Mouse (Mus musculus): ENCODE measurements around the gene Ulk4.
"Not testable (repeated sequence)": the region's sequence is repeated elsewhere in the genome, so short reads cannot be mapped to it uniquely, and the experiment has no call there.

Gene Ulk4

GRCm38 (mm10) chr9:121064606-121065355 is 212.2 kb downstream of the Ulk4 start:
- DNase-seq (ENCODE audit: low spot score in 2 of 2) = no peak

- DNase-seq (ENCODE audit: low spot score in 2 of 2) = no peak
Measured at GRCm38 (mm10) chr9:121062671-121063070, 214.3 kb downstream of the Ulk4 start.

- DNase-seq (ENCODE audit: low spot score in 2 of 2) = no peak
Measured at GRCm38 (mm10) chr9:121061820-121062623, 215.0 kb downstream of the Ulk4 start.

- no peak for DNase-seq (ENCODE audit: low spot score in 2 of 2)
Measured at GRCm38 (mm10) chr9:121060331-121060730, 216.7 kb downstream of the Ulk4 start.

- DNase-seq (ENCODE audit: low spot score in 2 of 2) = no peak
Measured at GRCm38 (mm10) chr9:121059286-121059685, 217.7 kb downstream of the Ulk4 start.

- DNase-seq (ENCODE audit: low spot score in 2 of 2) = no peak
Measured at GRCm38 (mm10) chr9:121058538-121058937, 218.5 kb downstream of the Ulk4 start.

GRCm38 (mm10) chr9:121058116-121058515 is 218.9 kb downstream of the Ulk4 start:
- no peak for DNase-seq (ENCODE audit: low spot score in 2 of 2)

GRCm38 (mm10) chr9:121057401-121057800 is 219.6 kb downstream of the Ulk4 start:
- no peak for DNase-seq (ENCODE audit: low spot score in 2 of 2)

GRCm38 (mm10) chr9:121056526-121056925 is 220.5 kb downstream of the Ulk4 start:
- DNase-seq (ENCODE audit: low spot score in 2 of 2) = no peak

- no peak for DNase-seq (ENCODE audit: low spot score in 2 of 2)
Measured at GRCm38 (mm10) chr9:121056036-121056435, 221.0 kb downstream of the Ulk4 start.

- DNase-seq (ENCODE audit: low spot score in 2 of 2) = not testable (repeated sequence)
Measured at GRCm38 (mm10) chr9:121045657-121046056, 231.3 kb downstream of the Ulk4 start.

- no peak for DNase-seq (ENCODE audit: low spot score in 2 of 2)
Measured at GRCm38 (mm10) chr9:121044471-121045206, 232.4 kb downstream of the Ulk4 start.

- DNase-seq (ENCODE audit: low spot score in 2 of 2) = no peak
Measured at GRCm38 (mm10) chr9:121043021-121043420, 234.0 kb downstream of the Ulk4 start.

- no peak for DNase-seq (ENCODE audit: low spot score in 2 of 2)
Measured at GRCm38 (mm10) chr9:121038396-121038795, 238.6 kb downstream of the Ulk4 start.

GRCm38 (mm10) chr9:121037975-121038374 is 239.0 kb downstream of the Ulk4 start:
- no peak for DNase-seq (ENCODE audit: low spot score in 2 of 2)

GRCm38 (mm10) chr9:121035296-121035695 is 241.7 kb downstream of the Ulk4 start:
- DNase-seq (ENCODE audit: low spot score in 2 of 2) = no peak

- no peak for DNase-seq (ENCODE audit: low spot score in 2 of 2)
Measured at GRCm38 (mm10) chr9:121033596-121033995, 243.4 kb downstream of the Ulk4 start.

- DNase-seq (ENCODE audit: low spot score in 2 of 2) = no peak
Measured at GRCm38 (mm10) chr9:121032322-121032964, 244.6 kb downstream of the Ulk4 start.

- DNase-seq (ENCODE audit: low spot score in 2 of 2) = no peak
Measured at GRCm38 (mm10) chr9:121030949-121031348, 246.0 kb downstream of the Ulk4 start.

GRCm38 (mm10) chr9:121029786-121030185 is 247.2 kb downstream of the Ulk4 start:
- DNase-seq (ENCODE audit: low spot score in 2 of 2) = no peak

GRCm38 (mm10) chr9:121023526-121024264 is 253.3 kb downstream of the Ulk4 start:
- no peak for DNase-seq (ENCODE audit: low spot score in 2 of 2)
